Mouse (Mus musculus) brain, embryonic 14.5 days (tissue): ENCODE measurements at regions not wholly inside any gene's neighbourhood (a gene's known extent, or its start where the extent isn't known, plus 50 kb on each side); places are given as distances from the start of the nearest gene placed in this dataset.

Source experiments
- CTCF ChIP-seq: fragments of 200-500 bp; IDR thresholded peaks from 2 replicates; pipeline ENCODE4 v1.5.1; 2012; ENCODE audit warnings: inconsistent platforms, mild to moderate bottlenecking, moderate library complexity, borderline replicate concordance; ENCODE audit not compliant: insufficient read depth, insufficient read length; ENCODE audit errors: extremely low read depth
- POLR2A ChIP-seq: fragments of 200-500 bp; IDR thresholded peaks from 2 replicates; pipeline ENCODE4 v1.6.1; 2012; ENCODE audit warnings: mild to moderate bottlenecking, inconsistent platforms, borderline replicate concordance; ENCODE audit not compliant: poor library complexity, insufficient read depth, insufficient read length, severe bottlenecking; ENCODE audit errors: extremely low read depth

DNA sequence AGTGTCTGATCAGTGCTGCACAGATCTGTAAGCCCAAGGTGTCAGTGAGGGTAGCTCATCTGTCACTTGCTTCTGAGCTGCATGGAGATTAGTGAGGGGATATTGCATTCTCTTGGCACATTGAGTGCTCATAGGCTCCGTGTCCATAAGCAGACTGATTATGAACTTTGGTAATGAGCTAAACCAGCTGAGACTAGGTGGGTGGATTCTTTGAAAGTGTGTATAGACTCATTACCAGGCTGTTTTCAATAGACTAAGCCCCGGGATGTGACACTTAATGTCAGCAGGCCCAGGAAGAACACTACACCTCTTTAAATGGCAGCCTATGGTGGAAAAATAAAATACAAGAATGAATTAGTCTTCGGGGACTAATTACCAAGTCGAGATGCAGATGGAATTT lies 354.9 kb upstream of the Frg1 start:
- no peak for TF ChIP-seq CTCF
- TF ChIP-seq POLR2A: no peak
